Mouse (Mus musculus): ENCODE results near the gene Olfr1287. TPM values are rescaled to one million over a fixed set of nuclear protein-coding genes. Genes with fewer than 3 reads are reported as not detected.

Olfr1287 gene
- not detected for polyA plus RNA-seq (2015; fragmentation: Illumina TruSeq; extraction: RNeasy Lipid Tissue Mini Kit (QIAGEN cat#74804); ENCODE audit: insufficient read depth, low replicate concordance)

DNA sequence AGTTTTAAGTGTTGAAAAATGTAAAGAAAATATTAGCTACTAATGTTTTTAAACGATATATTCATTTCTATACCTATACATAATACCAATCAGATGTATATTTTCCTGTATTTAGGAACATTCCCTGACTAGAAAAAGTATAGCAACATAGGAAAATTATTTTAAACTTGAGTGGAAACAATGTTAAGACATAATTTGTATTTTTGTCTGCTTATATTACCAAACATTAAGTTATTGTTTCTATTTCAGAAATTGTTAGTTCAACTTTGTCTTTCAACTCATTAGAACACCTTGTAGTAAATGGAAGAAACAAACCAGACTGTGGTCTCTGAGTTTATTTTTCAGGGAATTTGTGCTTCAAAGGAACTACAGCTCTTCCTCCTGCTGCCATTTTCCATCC is at the start of gene Olfr1287:
Gene Olfr1287 (plus strand): TSS at position 301 of the 400 bp plus-strand sequence.

DNA sequence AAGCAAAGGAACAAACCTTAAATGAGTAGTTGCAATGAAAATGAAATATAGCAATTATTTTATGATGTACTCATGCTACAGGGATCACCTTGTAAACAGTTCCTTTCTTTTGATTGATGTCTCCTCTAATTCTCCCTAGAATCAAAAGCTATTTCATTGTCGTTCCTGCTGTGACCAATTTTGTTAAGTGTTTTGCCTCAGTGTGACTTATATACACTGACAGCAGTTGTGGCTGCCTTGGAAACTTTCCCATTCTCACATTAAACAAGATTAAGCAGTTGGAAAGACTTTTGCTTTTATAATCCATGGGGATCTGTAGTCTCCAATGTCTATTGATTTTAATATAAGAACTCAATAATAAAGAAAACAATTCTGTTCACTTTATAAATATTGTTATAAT is 26.0 kb upstream of the Olfr1287 start, which contains the start of gene Olfr1286:
Gene Olfr1286 (minus strand): TSS at position 185 of the 400 bp plus-strand sequence.

DNA sequence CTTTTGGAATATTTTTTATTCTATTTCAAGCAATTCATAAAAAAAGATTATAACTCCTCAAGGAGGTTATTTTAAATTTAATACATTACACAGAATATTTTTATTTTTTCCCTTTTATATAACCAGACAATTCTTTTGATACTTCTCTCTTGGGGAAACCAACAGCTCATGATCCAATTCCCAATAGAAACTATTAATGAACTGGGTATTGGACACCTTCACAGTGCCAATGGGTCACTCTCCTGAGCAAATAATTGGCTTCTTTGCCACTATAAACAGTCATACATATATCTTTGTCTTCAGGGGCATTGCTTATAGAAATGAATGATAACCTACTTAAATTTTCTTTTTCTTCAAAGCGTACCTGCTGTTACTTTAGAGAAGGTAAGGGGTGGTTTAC is 24.9 kb downstream of the Olfr1287 start, which contains the start of gene Olfr1288:
Gene Olfr1288 (plus strand): TSS at position 301 of the 400 bp plus-strand sequence.

DNA sequence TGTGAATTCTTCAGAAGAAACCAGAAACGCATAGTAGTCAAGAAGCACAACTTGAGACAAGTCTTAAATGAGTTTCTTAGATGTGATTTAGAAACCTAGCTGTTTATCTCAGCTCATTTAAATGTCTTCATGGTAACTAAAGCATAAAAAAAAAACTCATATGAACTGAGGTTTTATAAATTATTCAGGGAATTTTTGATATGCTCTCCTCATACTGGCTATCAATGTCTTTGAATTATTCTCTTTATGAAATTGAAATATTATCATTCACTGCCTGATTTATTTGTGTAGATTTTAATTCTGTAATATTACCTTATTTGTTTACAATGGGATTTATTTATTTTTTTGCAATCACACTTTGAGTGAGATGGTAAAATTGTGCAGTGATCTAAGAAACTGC is 31.6 kb downstream of the Olfr1287 start, which contains the start of gene Olfr1289:
Gene Olfr1289 (plus strand): TSS at position 301 of the 400 bp plus-strand sequence.

DNA sequence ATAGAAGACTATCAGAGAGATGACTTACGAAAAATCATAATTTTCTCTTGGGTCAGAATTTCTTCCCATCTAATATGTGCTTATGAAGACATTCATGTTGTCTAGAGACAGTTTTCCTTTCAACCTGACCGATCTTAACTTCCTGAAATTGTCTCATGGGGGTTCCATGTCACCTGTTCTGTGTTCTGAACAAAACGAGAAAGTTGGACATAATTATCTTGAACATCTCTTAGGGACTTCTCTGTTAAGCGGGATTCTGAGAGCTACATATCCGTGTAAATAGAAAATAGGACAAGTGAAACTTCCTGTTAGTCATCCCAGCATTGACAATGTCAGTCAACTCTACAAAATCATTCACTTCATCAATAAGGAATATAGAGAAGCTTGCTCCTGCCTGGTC is 44.8 kb downstream of the Olfr1287 start, which contains the start of gene Olfr1290:
Gene Olfr1290 (minus strand): TSS at position 101 of the 400 bp plus-strand sequence.

DNA sequence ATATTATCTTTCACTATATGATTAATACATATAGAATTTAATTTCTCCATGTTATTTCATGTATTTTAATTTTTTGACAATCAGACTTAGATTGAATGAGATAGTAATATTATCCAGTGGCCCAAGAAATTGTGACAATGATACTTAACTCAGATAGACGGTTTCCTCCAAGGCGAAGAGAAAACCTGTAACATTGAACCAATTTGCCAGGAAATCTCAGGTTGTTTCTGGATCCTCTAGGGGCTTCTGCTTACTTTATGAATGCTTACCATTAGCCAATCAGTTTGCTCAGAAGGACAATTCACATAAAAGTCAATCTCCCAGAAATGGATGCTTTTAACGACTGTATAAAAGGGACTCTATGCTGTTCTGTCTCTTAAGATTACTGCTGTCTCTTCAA is 47.9 kb downstream of the Olfr1287 start, which contains the start of gene Olfr1291-ps1:
Gene Olfr1291-ps1 (plus strand): TSS at position 301 of the 400 bp plus-strand sequence.

Other genes starting within 250 kb of the Olfr1287 start
- not detected for gene 4930430A15Rik, start 219.5 kb upstream of the Olfr1287 start, polyA plus RNA-seq (2015; fragmentation: Illumina TruSeq; extraction: RNeasy Lipid Tissue Mini Kit (QIAGEN cat#74804); ENCODE audit: insufficient read depth, low replicate concordance)
- gene Olfr1275, start 213.9 kb upstream of the Olfr1287 start, polyA plus RNA-seq (2015; fragmentation: Illumina TruSeq; extraction: RNeasy Lipid Tissue Mini Kit (QIAGEN cat#74804); ENCODE audit: insufficient read depth, low replicate concordance) = not detected
- not detected for gene Olfr1276, start 194.6 kb upstream of the Olfr1287 start, polyA plus RNA-seq (2015; fragmentation: Illumina TruSeq; extraction: RNeasy Lipid Tissue Mini Kit (QIAGEN cat#74804); ENCODE audit: insufficient read depth, low replicate concordance)
- not detected for gene Olfr1277, start 175.0 kb upstream of the Olfr1287 start, polyA plus RNA-seq (2015; fragmentation: Illumina TruSeq; extraction: RNeasy Lipid Tissue Mini Kit (QIAGEN cat#74804); ENCODE audit: insufficient read depth, low replicate concordance)
- not detected for gene Olfr1278, start 159.0 kb upstream of the Olfr1287 start, polyA plus RNA-seq (2015; fragmentation: Illumina TruSeq; extraction: RNeasy Lipid Tissue Mini Kit (QIAGEN cat#74804); ENCODE audit: insufficient read depth, low replicate concordance)
- not detected for gene Olfr1279, start 148.5 kb upstream of the Olfr1287 start, polyA plus RNA-seq (2015; fragmentation: Illumina TruSeq; extraction: RNeasy Lipid Tissue Mini Kit (QIAGEN cat#74804); ENCODE audit: insufficient read depth, low replicate concordance)
- gene Olfr1280, start 135.1 kb upstream of the Olfr1287 start, polyA plus RNA-seq (2015; fragmentation: Illumina TruSeq; extraction: RNeasy Lipid Tissue Mini Kit (QIAGEN cat#74804); ENCODE audit: insufficient read depth, low replicate concordance) = not detected
- gene Olfr1281, start 122.6 kb upstream of the Olfr1287 start, polyA plus RNA-seq (2015; fragmentation: Illumina TruSeq; extraction: RNeasy Lipid Tissue Mini Kit (QIAGEN cat#74804); ENCODE audit: insufficient read depth, low replicate concordance) = not detected
- not detected for gene Olfr1282, start 113.1 kb upstream of the Olfr1287 start, polyA plus RNA-seq (2015; fragmentation: Illumina TruSeq; extraction: RNeasy Lipid Tissue Mini Kit (QIAGEN cat#74804); ENCODE audit: insufficient read depth, low replicate concordance)
- gene Olfr1283, start 82.4 kb upstream of the Olfr1287 start, polyA plus RNA-seq (2015; fragmentation: Illumina TruSeq; extraction: RNeasy Lipid Tissue Mini Kit (QIAGEN cat#74804); ENCODE audit: insufficient read depth, low replicate concordance) = not detected
- gene Olfr1284, start 73.6 kb upstream of the Olfr1287 start, polyA plus RNA-seq (2015; fragmentation: Illumina TruSeq; extraction: RNeasy Lipid Tissue Mini Kit (QIAGEN cat#74804); ENCODE audit: insufficient read depth, low replicate concordance) = not detected
- not detected for gene Olfr1286, start 26.0 kb upstream of the Olfr1287 start, polyA plus RNA-seq (2015; fragmentation: Illumina TruSeq; extraction: RNeasy Lipid Tissue Mini Kit (QIAGEN cat#74804); ENCODE audit: insufficient read depth, low replicate concordance)
- gene Olfr1288, start 25.0 kb downstream of the Olfr1287 start, polyA plus RNA-seq (2015; fragmentation: Illumina TruSeq; extraction: RNeasy Lipid Tissue Mini Kit (QIAGEN cat#74804); ENCODE audit: insufficient read depth, low replicate concordance) = not detected
- gene Olfr1289, start 31.7 kb downstream of the Olfr1287 start, polyA plus RNA-seq (2015; fragmentation: Illumina TruSeq; extraction: RNeasy Lipid Tissue Mini Kit (QIAGEN cat#74804); ENCODE audit: insufficient read depth, low replicate concordance) = not detected
- gene Olfr1290, start 44.7 kb downstream of the Olfr1287 start, polyA plus RNA-seq (2015; fragmentation: Illumina TruSeq; extraction: RNeasy Lipid Tissue Mini Kit (QIAGEN cat#74804); ENCODE audit: insufficient read depth, low replicate concordance) = not detected
- gene Olfr1291-ps1, start 48.0 kb downstream of the Olfr1287 start, polyA plus RNA-seq (2015; fragmentation: Illumina TruSeq; extraction: RNeasy Lipid Tissue Mini Kit (QIAGEN cat#74804); ENCODE audit: insufficient read depth, low replicate concordance) = not detected
- not detected for gene Olfr1293-ps, start 76.1 kb downstream of the Olfr1287 start, polyA plus RNA-seq (2015; fragmentation: Illumina TruSeq; extraction: RNeasy Lipid Tissue Mini Kit (QIAGEN cat#74804); ENCODE audit: insufficient read depth, low replicate concordance)
- not detected for gene Olfr1294, start 91.1 kb downstream of the Olfr1287 start, polyA plus RNA-seq (2015; fragmentation: Illumina TruSeq; extraction: RNeasy Lipid Tissue Mini Kit (QIAGEN cat#74804); ENCODE audit: insufficient read depth, low replicate concordance)
- gene Olfr1295, start 120.5 kb downstream of the Olfr1287 start, polyA plus RNA-seq (2015; fragmentation: Illumina TruSeq; extraction: RNeasy Lipid Tissue Mini Kit (QIAGEN cat#74804); ENCODE audit: insufficient read depth, low replicate concordance) = not detected
- gene Olfr1297, start 177.4 kb downstream of the Olfr1287 start, polyA plus RNA-seq (2015; fragmentation: Illumina TruSeq; extraction: RNeasy Lipid Tissue Mini Kit (QIAGEN cat#74804); ENCODE audit: insufficient read depth, low replicate concordance) = not detected
- gene Olfr1298, start 200.1 kb downstream of the Olfr1287 start, polyA plus RNA-seq (2015; fragmentation: Illumina TruSeq; extraction: RNeasy Lipid Tissue Mini Kit (QIAGEN cat#74804); ENCODE audit: insufficient read depth, low replicate concordance) = not detected
- gene Olfr1299, start 212.3 kb downstream of the Olfr1287 start, polyA plus RNA-seq (2015; fragmentation: Illumina TruSeq; extraction: RNeasy Lipid Tissue Mini Kit (QIAGEN cat#74804); ENCODE audit: insufficient read depth, low replicate concordance) = not detected